Mouse (Mus musculus): ENCODE data around the gene Gm20661.

GRCm38 (mm10) chr9:107978815-107979214, 4.0 kb upstream of the Gm20661 start:
- TF ChIP-seq CTCF (IDR thresholded peaks at IDR 0.05; ENCODE audit: extremely low read depth, insufficient read depth, low read length): no peak
- no peak for TF ChIP-seq POLR2A (IDR thresholded peaks at IDR 0.05; ENCODE audit: extremely low read depth, insufficient read depth, low read length)
